Mouse (Mus musculus) liver, embryonic 13.5 days (tissue): ENCODE measurements at regions not wholly inside any gene's neighbourhood (a gene's known extent, or its start where the extent isn't known, plus 50 kb on each side); places are given as distances from the start of the nearest gene placed in this dataset.

ENCODE experiments used
- ATAC-seq: fragments of 200-750 bp; cut with Nextera tagmentation; 2 replicates; pipeline ENCODE4 v1.8.0; 2017; ENCODE audit warnings: low read depth, mild to moderate bottlenecking, moderate number of reproducible peaks, moderate library complexity
- DNase-seq: peaks from one replicate; pipeline ENCODE4 v3.0.0; 2022
- H3K27ac ChIP-seq: fragments of 300-500 bp; sonication (generic); 2 replicates; pipeline ENCODE4 v1.5.1; 2015; ENCODE audit warnings: moderate library complexity, mild to moderate bottlenecking, inconsistent platforms
- H3K27me3 ChIP-seq: fragments of 300-500 bp; sonication (generic); 2 replicates; pipeline ENCODE4 v1.6.1; 2015; ENCODE audit warnings: mild to moderate bottlenecking, inconsistent platforms
- H3K36me3 ChIP-seq: fragments of 300-500 bp; sonication (generic); 2 replicates; pipeline ENCODE4 v1.6.1; 2015; ENCODE audit warnings: mild to moderate bottlenecking, inconsistent platforms
- H3K4me1 ChIP-seq: fragments of 300-500 bp; sonication (generic); replicated peaks from 2 replicates; pipeline ENCODE4 v1.6.1; 2015; ENCODE audit warnings: inconsistent platforms
- H3K4me2 ChIP-seq: fragments of 300-500 bp; sonication (generic); 2 replicates; pipeline ENCODE4 v1.6.1; 2015; ENCODE audit warnings: inconsistent platforms, mild to moderate bottlenecking, moderate library complexity
- H3K4me3 ChIP-seq: fragments of 300-500 bp; sonication (generic); replicated peaks from 2 replicates; pipeline ENCODE4 v1.5.1; 2015; ENCODE audit warnings: mild to moderate bottlenecking, inconsistent platforms
- H3K9ac ChIP-seq: fragments of 300-500 bp; sonication (generic); 2 replicates; pipeline ENCODE4 v1.6.1; 2015; ENCODE audit warnings: mild to moderate bottlenecking, inconsistent platforms
- H3K9me3 ChIP-seq: fragments of 300-500 bp; sonication (generic); replicated peaks from 2 replicates; pipeline ENCODE4 v1.6.1; 2016; ENCODE audit warnings: inconsistent platforms
- WGBS: fragments of 180-500 bp; shearing (Covaris S2); methylation state at CpG from one replicate; pipeline ENCODE4 v1.1.7; 2015; ENCODE audit not compliant: insufficient replicate concordance; 5-methylcytosine and 5-hydroxymethylcytosine counted together

- Histone ChIP-seq H3K9me3 (no peaks in the 10 kb centered on the region), H3K36me3 (no peaks in the 10 kb centered on the region), H3K27me3 (no peaks in the 10 kb centered on the region), H3K4me1 (no peaks in the 10 kb centered on the region), H3K9ac (no peak overlapping the region), H3K4me3 (no peak overlapping the region), H3K27ac (no peak overlapping the region), H3K4me2 (no peak overlapping the region)
- ATAC-seq (no peak), DNase-seq (no peak)
- WGBS = 59% methylated on average over 4 of the region's 4 CpGs
Observed at GRCm38 (mm10) chr12:71616121-71616520, 214.8 kb upstream of the Daam1 start.

GRCm38 (mm10) chr12:71618466-71618865 lies 212.4 kb upstream of the Daam1 start:
- Histone ChIP-seq H3K27me3 (no peaks in the 10 kb centered on the region), H3K4me1 (no peaks in the 10 kb centered on the region), H3K4me3 (no peak overlapping the region), H3K9ac (no peak overlapping the region), H3K36me3 (no peaks in the 10 kb centered on the region), H3K27ac (no peak overlapping the region), H3K4me2 (no peak overlapping the region), H3K9me3 (no peaks in the 10 kb centered on the region)
- 56% methylated on average over 6 of the region's 6 CpGs for WGBS
- DNase-seq (no peak), ATAC-seq (no peak)

GRCm38 (mm10) chr12:71618956-71619355 lies 211.9 kb upstream of the Daam1 start:
- 66% methylated on average over 8 of the region's 8 CpGs for whole genome bisulfite sequencing
- H3K4me3 ChIP-seq = no peak overlapping the region
- no peaks in the 10 kb centered on the region for H3K9me3 ChIP-seq
- no peaks in the 10 kb centered on the region for H3K27me3 ChIP-seq
- H3K4me1 ChIP-seq = no peaks in the 10 kb centered on the region
- ATAC-seq (no peak), DNase-seq (no peak)
- no peak overlapping the region for H3K27ac ChIP-seq
- no peak overlapping the region for H3K9ac ChIP-seq
- no peak overlapping the region for H3K4me2 ChIP-seq
- H3K36me3 ChIP-seq = no peaks in the 10 kb centered on the region

GRCm38 (mm10) chr12:71619561-71619960 lies 211.3 kb upstream of the Daam1 start:
- no peak for ATAC-seq
- WGBS = 39% methylated on average over 4 of the region's 4 CpGs
- H3K27ac ChIP-seq = no peak overlapping the region
- no peaks in the 10 kb centered on the region for H3K9me3 ChIP-seq
- H3K4me1 ChIP-seq = no peaks in the 10 kb centered on the region
- no peak overlapping the region for H3K4me3 ChIP-seq
- H3K36me3 ChIP-seq = no peaks in the 10 kb centered on the region
- H3K27me3 ChIP-seq = no peaks in the 10 kb centered on the region
- no peak overlapping the region for H3K4me2 ChIP-seq
- no peak overlapping the region for H3K9ac ChIP-seq
- no peak for DNase-seq

- Histone ChIP-seq H3K4me2 (no peak overlapping the region), H3K27me3 (no peaks in the 10 kb centered on the region), H3K4me1 (no peaks in the 10 kb centered on the region), H3K4me3 (no peak overlapping the region), H3K36me3 (no peaks in the 10 kb centered on the region), H3K27ac (no peak overlapping the region), H3K9ac (no peak overlapping the region), H3K9me3 (no peaks in the 10 kb centered on the region)
- WGBS = 28% methylated on average over 4 of the region's 4 CpGs
- DNase-seq (no peak), ATAC-seq (no peak)
Observed at GRCm38 (mm10) chr12:71621542-71621941, 209.3 kb upstream of the Daam1 start.

GRCm38 (mm10) chr12:71622761-71623160 lies 208.1 kb upstream of the Daam1 start:
- H3K36me3 ChIP-seq = no peaks in the 10 kb centered on the region
- no peaks in the 10 kb centered on the region for H3K9me3 ChIP-seq
- ATAC-seq = no peak
- 36% methylated on average over 2 of the region's 2 CpGs for WGBS
- H3K27ac ChIP-seq = no peak overlapping the region
- H3K4me3 ChIP-seq = no peak overlapping the region
- H3K9ac ChIP-seq = no peak overlapping the region
- no peak overlapping the region for H3K4me2 ChIP-seq
- H3K4me1 ChIP-seq = no peaks in the 10 kb centered on the region
- no peaks in the 10 kb centered on the region for H3K27me3 ChIP-seq
- DNase-seq = no peak

- Histone ChIP-seq H3K36me3 (no peaks in the 10 kb centered on the region), H3K9me3 (no peaks in the 10 kb centered on the region), H3K27ac (no peak overlapping the region), H3K4me3 (no peak overlapping the region), H3K4me2 (no peak overlapping the region), H3K9ac (no peak overlapping the region), H3K27me3 (no peaks in the 10 kb centered on the region), H3K4me1 (no peaks in the 10 kb centered on the region)
- ATAC-seq (no peak), DNase-seq (no peak)
- whole genome bisulfite sequencing = 70% methylated on average over 5 of the region's 5 CpGs
Observed at GRCm38 (mm10) chr12:71623271-71623670, 207.6 kb upstream of the Daam1 start.

- H3K27me3 ChIP-seq = no peaks in the 10 kb centered on the region
- no peaks in the 10 kb centered on the region for H3K36me3 ChIP-seq
- no peak overlapping the region for H3K9ac ChIP-seq
- ATAC-seq (no peak), DNase-seq (no peak)
- H3K27ac ChIP-seq = no peak overlapping the region
- H3K4me3 ChIP-seq = no peak overlapping the region
- no peak overlapping the region for H3K4me2 ChIP-seq
- no peaks in the 10 kb centered on the region for H3K9me3 ChIP-seq
- 55% methylated on average over 8 of the region's 8 CpGs for WGBS
- H3K4me1 ChIP-seq = no peaks in the 10 kb centered on the region
Observed at GRCm38 (mm10) chr12:71624076-71624475, 206.8 kb upstream of the Daam1 start.

GRCm38 (mm10) chr12:71624676-71625075 lies 206.2 kb upstream of the Daam1 start:
- no peak overlapping the region for H3K4me3 ChIP-seq
- H3K4me1 ChIP-seq = no peaks in the 10 kb centered on the region
- WGBS = 77% methylated on average over 6 of the region's 6 CpGs
- H3K27ac ChIP-seq = no peak overlapping the region
- no peaks in the 10 kb centered on the region for H3K27me3 ChIP-seq
- no peaks in the 10 kb centered on the region for H3K9me3 ChIP-seq
- H3K9ac ChIP-seq = no peak overlapping the region
- no peaks in the 10 kb centered on the region for H3K36me3 ChIP-seq
- ATAC-seq (no peak), DNase-seq (no peak)
- H3K4me2 ChIP-seq = no peak overlapping the region

- no peak overlapping the region for H3K9ac ChIP-seq
- ATAC-seq (no peak), DNase-seq (no peak)
- no peaks in the 10 kb centered on the region for H3K9me3 ChIP-seq
- H3K4me1 ChIP-seq = no peaks in the 10 kb centered on the region
- H3K27ac ChIP-seq = no peak overlapping the region
- no peaks in the 10 kb centered on the region for H3K36me3 ChIP-seq
- WGBS = 63% methylated on average over 4 of the region's 4 CpGs
- no peak overlapping the region for H3K4me3 ChIP-seq
- no peaks in the 10 kb centered on the region for H3K27me3 ChIP-seq
- H3K4me2 ChIP-seq = no peak overlapping the region
Observed at GRCm38 (mm10) chr12:71625115-71625514, 205.8 kb upstream of the Daam1 start.

- Histone ChIP-seq H3K9ac (no peak overlapping the region), H3K9me3 (no peaks in the 10 kb centered on the region), H3K27me3 (no peaks in the 10 kb centered on the region), H3K36me3 (no peaks in the 10 kb centered on the region), H3K4me1 (no peaks in the 10 kb centered on the region), H3K4me2 (no peak overlapping the region), H3K27ac (no peak overlapping the region), H3K4me3 (no peak overlapping the region)
- DNase-seq (no peak), ATAC-seq (no peak)
- WGBS = 11% methylated on average over 4 of the region's 4 CpGs
Observed at GRCm38 (mm10) chr12:71626801-71627200, 204.1 kb upstream of the Daam1 start.

GRCm38 (mm10) chr12:71627421-71628339 lies 203.2 kb upstream of the Daam1 start:
- Histone ChIP-seq H3K4me2 (no peak overlapping the region), H3K27ac (no peak overlapping the region), H3K27me3 (no peaks in the 10 kb centered on the region), H3K9me3 (no peaks in the 10 kb centered on the region), H3K4me3 (no peak overlapping the region), H3K9ac (no peak overlapping the region), H3K36me3 (no peaks in the 10 kb centered on the region), H3K4me1 (no peaks in the 10 kb centered on the region)
- WGBS = 57% methylated on average over 17 of the region's 17 CpGs
- DNase-seq (no peak), ATAC-seq (no peak)
